Mouse (Mus musculus): ENCODE results near the gene Mical2.

Gene Mical2

GRCm38 (mm10) chr7:112454380-112454779 is 228.7 kb downstream of the Mical2 start:
- no peak for DNase-seq (ENCODE audit: low spot score in 2 of 2)

- DNase-seq (ENCODE audit: low spot score in 2 of 2), result no peak
Observed at GRCm38 (mm10) chr7:112454951-112455350, 229.3 kb downstream of the Mical2 start.

GRCm38 (mm10) chr7:112455566-112456110 is 230.0 kb downstream of the Mical2 start:
- DNase-seq (ENCODE audit: low spot score in 2 of 2), result no peak

GRCm38 (mm10) chr7:112457373-112457772 is 231.7 kb downstream of the Mical2 start:
- no peak for DNase-seq (ENCODE audit: low spot score in 2 of 2)

GRCm38 (mm10) chr7:112457920-112458319 is 232.3 kb downstream of the Mical2 start:
- DNase-seq (ENCODE audit: low spot score in 2 of 2), result no peak

GRCm38 (mm10) chr7:112458440-112458839 is 232.8 kb downstream of the Mical2 start:
- peak; percentile 21 to 38 for DNase-seq (ENCODE audit: low spot score in 2 of 2)

All from right cerebral cortex, adult 2 months (tissue).